Mouse (Mus musculus) erythroblast, embryonic 14.5 days (primary cell): ENCODE measurements around the gene Pllp. TPM values are rescaled to one million over a fixed set of nuclear protein-coding genes. Genes with fewer than 3 reads are reported as not detected.
A peak's percentile ranks its signal among the peaks of the same experiment; 100 is the strongest.

ENCODE experiments used
- H3K27me3 ChIP-seq: 2 replicates; pipeline ENCODE4 v1.6.1; 2012; ENCODE audit warnings: inconsistent platforms; ENCODE audit not compliant: control insufficient read depth
- H3K36me3 ChIP-seq: 2 replicates; pipeline ENCODE4 v1.6.1; 2012; ENCODE audit warnings: mild to moderate bottlenecking, inconsistent platforms; ENCODE audit not compliant: control insufficient read depth
- H3K4me1 ChIP-seq: 2 replicates; pipeline ENCODE4 v1.6.1; 2012; ENCODE audit warnings: inconsistent platforms; ENCODE audit not compliant: control insufficient read depth
- H3K4me3 ChIP-seq: replicated peaks from 2 replicates; pipeline ENCODE3; 2012; ENCODE audit warnings: moderate library complexity, mild to moderate bottlenecking, inconsistent platforms
- H3K9me3 ChIP-seq: 2 replicates; pipeline ENCODE4 v1.6.1; 2012; ENCODE audit warnings: low read length, inconsistent platforms, mixed read lengths; ENCODE audit not compliant: control insufficient read depth
- GATA1 ChIP-seq: IDR thresholded peaks from 2 replicates; pipeline ENCODE4 v1.6.1; 2012; ENCODE audit warnings: low read length, inconsistent platforms, mixed read lengths
- TAL1 ChIP-seq: IDR thresholded peaks from 3 replicates; pipeline ENCODE4 v1.6.1; 2012; ENCODE audit warnings: low read length, inconsistent platforms, mixed read lengths
- polyA plus RNA-seq: library from polyadenylated mRNA; stranded (reverse); fragments of >175 nt; gene quantifications from 2 replicates; pipeline ENCODE4 v1.2.3, GENCODE M21; 2012

The Pllp gene
- polyA plus RNA-seq, 1 experiment = not detected

DNA sequence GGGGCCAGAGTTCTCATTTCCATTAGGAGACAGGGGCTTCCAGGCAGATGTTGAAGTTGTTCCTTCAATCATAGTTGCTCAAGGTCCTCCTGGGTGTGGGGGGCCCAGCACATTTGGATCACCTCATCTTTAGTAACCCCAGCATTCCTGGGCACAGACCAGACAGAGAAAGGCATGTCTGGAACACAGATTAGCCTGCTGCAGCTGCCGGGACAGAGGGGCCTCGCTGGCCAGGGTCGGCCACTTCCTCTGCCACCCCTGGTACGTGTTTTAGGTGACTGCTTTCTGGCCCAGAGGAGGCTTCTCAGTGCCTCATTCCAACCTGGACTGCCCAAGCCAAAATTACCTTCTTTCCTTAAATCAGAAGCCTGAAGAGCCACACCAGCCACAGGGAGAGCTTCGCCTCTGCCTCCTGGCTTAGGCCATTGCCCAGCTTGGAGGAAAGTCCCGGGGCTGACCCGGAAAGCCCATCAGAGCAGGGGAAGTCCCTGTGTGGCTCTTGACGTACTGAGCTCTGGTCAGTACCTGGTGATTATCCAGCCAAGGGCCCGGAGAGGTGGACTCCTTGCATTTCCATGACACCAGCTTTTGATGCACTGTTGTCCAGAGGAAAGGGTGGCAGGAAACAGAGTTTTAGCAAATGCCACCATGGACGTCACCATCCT lies 9.6 kb upstream of the Pllp start:
- H3K27me3 ChIP-seq = peaks cover 32% of the 10 kb centered on the region
- no peaks in the 10 kb centered on the region for H3K9me3 ChIP-seq
- H3K4me1 ChIP-seq = peaks cover 44% of the 10 kb centered on the region
- no peaks in the 10 kb centered on the region for H3K36me3 ChIP-seq
- H3K4me3 ChIP-seq = no peak overlapping the region
- TF ChIP-seq TAL1 (no peak), GATA1 (no peak)

DNA sequence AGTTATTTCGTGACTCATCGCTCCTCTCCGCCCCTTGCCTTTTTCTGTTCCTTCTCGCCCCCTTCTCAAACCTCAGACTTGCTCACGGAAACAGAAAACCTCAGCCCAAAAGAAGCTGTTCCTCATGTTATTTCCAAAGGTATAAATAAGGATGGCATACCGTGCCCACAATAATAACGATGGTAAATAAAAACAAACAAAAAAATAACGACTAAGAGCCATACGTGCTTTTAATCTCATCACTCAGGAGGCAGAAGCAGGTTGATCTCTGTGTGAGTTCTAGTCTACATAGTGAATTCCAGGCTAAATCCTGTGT lies 8.5 kb upstream of the Pllp start:
- Histone ChIP-seq H3K36me3 (no peaks in the 10 kb centered on the region), H3K9me3 (no peaks in the 10 kb centered on the region), H3K4me1 (peaks cover 44% of the 10 kb centered on the region), H3K4me3 (peak overlapping the region; percentile 66), H3K27me3 (peaks cover 29% of the 10 kb centered on the region)
- no peak for TF ChIP-seq GATA1
- no peak for TF ChIP-seq TAL1

GRCm38 (mm10) chr8:94703972-94704668 lies 8.0 kb upstream of the Pllp start:
- H3K27me3 ChIP-seq = peaks cover 31% of the 10 kb centered on the region
- H3K36me3 ChIP-seq = no peaks in the 10 kb centered on the region
- H3K9me3 ChIP-seq = no peaks in the 10 kb centered on the region
- H3K4me1 ChIP-seq = peaks cover 44% of the 10 kb centered on the region
- TF ChIP-seq GATA1 (no peak), TAL1 (no peak)
- peak overlapping the region; percentile 66 for H3K4me3 ChIP-seq

DNA sequence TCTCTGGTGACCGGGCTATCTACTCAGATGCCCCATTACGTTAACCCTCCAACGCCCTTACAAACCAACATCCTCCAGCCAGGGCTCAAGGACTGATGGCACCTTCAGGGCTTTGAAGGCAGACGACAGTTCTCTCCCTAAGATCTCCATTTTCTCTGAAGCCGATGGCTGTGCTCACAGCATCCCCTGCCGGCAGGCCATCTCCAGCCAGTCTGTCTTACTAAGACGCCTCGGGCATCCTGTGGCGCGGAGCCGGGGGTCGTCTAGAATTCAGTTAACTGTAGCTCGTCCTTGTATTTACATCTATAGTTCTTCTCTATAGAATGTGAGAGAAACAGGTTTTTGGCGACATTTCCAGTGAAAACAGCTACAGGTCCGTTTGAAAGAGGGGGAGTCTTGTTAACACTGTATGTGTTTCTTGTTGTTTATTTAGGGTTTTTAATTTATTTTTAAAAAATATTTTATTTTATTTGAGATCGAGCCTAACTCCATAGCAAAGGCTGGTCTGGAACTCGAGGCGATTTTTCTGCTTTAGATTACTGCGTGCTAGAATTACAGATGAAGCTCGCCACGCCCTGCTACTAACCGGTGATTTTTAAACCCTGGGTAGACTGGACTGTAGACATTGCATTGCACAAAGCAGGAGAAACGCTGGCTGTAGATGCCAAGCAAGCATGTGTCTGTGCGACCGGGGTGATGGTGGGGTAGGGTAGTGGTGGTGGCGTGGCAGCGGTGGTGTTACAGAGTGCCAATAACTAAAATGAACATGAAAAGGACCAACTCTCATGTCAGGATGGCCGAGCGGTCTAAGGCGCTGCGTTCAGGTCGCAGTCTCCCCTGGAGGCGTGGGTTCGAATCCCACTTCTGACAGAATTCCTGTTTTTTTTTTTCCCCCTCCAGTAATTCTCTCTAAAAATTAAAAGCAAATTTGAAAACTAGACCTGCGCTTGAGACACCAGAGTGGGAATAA lies 7.1 kb upstream of the Pllp start:
- peak overlapping the region; percentile 66 for H3K4me3 ChIP-seq
- H3K36me3 ChIP-seq = no peaks in the 10 kb centered on the region
- H3K4me1 ChIP-seq = peaks cover 44% of the 10 kb centered on the region

DNA sequence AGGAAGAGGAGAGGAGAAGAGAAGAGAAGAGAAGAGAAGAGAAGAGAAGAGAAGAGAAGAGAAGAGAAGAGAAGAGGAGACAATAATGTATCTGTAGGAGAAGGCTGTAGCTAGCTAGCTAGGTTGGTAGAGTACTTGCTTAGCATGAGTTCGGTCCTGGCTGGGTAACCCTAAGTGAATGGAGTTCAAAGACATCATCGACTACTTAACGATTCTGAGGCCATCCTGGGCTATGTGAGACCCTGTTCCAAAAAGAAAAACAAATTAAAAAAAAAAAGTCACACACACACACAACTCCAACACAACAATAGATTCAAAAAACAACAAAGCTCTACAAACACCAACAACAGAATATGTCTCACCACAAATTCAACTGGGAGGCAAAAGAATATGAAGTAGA lies 6.1 kb upstream of the Pllp start:
- Histone ChIP-seq H3K4me3 (no peak overlapping the region), H3K36me3 (no peaks in the 10 kb centered on the region), H3K27me3 (peaks cover 37% of the 10 kb centered on the region), H3K4me1 (peaks cover 41% of the 10 kb centered on the region), H3K9me3 (no peaks in the 10 kb centered on the region)
- TF ChIP-seq TAL1 (no peak), GATA1 (no peak)

More for the DNA sequence above, 7.1 kb upstream of the Pllp start:
- TF ChIP-seq TAL1 (no peak), GATA1 (no peak)
- H3K9me3 ChIP-seq = no peaks in the 10 kb centered on the region
- H3K27me3 ChIP-seq = peaks cover 36% of the 10 kb centered on the region

DNA sequence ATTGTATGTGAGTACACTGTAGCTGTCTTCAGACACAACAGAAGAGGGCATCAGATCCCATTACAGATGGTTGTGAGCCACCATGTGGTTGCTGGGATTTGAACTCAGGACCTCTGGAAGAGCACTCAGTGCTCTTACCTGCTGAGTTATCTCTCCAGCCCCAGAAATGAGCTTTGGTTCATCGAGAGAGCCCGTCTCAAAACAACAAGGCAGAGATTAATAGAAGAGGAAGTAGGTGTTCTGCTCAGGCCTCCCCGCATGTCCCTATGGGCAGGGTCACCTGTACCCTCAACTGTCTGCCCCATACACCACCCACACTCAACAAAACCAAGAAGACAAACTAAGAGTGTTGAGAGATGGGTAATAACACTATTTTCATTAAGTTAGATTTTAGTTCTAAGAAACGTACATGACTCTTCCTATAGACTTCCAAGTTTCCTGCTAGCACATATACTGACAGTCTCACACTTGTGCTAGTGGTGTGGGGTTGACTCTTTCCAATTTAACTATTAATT lies 4.4 kb upstream of the Pllp start:
- no peak overlapping the region for H3K4me3 ChIP-seq
- no peaks in the 10 kb centered on the region for H3K36me3 ChIP-seq
- TF ChIP-seq TAL1 = no peak
- no peak for TF ChIP-seq GATA1
- peaks cover 2% of the 10 kb centered on the region; the same call in 1 of the 2 replicates for H3K9me3 ChIP-seq
- H3K27me3 ChIP-seq = peaks cover 46% of the 10 kb centered on the region
- H3K4me1 ChIP-seq = peaks cover 33% of the 10 kb centered on the region

DNA sequence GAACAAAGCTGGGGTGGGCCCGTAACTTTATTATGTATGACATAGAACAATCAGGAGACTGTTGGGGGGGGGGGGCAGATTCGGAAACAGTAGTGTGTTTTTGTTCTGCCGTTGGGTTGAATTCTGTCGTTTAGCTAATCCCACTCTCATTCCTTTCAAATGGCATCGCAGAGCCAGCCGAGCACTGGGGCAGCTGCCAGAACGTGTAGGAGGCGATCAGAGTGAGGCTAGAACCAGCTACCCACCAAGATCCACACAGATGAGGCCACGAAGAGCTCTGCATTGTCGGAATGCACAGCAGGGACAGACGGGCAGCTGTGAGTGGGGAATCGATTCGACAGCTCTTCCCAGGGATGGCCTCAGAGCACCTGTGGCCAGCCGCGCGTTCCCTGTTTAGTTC lies 3.3 kb upstream of the Pllp start:
- Histone ChIP-seq H3K4me3 (no peak overlapping the region), H3K27me3 (peaks cover 47% of the 10 kb centered on the region), H3K4me1 (peaks cover 24% of the 10 kb centered on the region), H3K9me3 (peaks cover 2% of the 10 kb centered on the region; the same call in 1 of the 2 replicates), H3K36me3 (no peaks in the 10 kb centered on the region)
- no peak for TF ChIP-seq GATA1
- no peak for TF ChIP-seq TAL1

- Histone ChIP-seq H3K4me1 (peaks cover 14% of the 10 kb centered on the region), H3K4me3 (no peak overlapping the region), H3K36me3 (no peaks in the 10 kb centered on the region), H3K9me3 (peaks cover 2% of the 10 kb centered on the region; the same call in 1 of the 2 replicates), H3K27me3 (peaks cover 61% of the 10 kb centered on the region)
- TF ChIP-seq TAL1 = no peak
- no peak for TF ChIP-seq GATA1
Observed at GRCm38 (mm10) chr8:94697956-94698355, 1.9 kb upstream of the Pllp start.
